Mouse (Mus musculus) CD4-positive helper T cell, adult 2 months (primary cell): ENCODE measurements around the gene Cpa4.
A peak's percentile ranks its signal among the peaks of the same experiment; 100 is the strongest.

Experiments used
- DNase-seq: peaks from one replicate; pipeline ENCODE4 v3.0.0-alpha.2; 2012; ENCODE audit warnings: low read depth, missing footprints, low spot score

Cpa4 gene

GRCm38 (mm10) chr6:30591851-30592404 lies 23.8 kb downstream of the Cpa4 start:
- peak; percentile 57 for DNase-seq

GRCm38 (mm10) chr6:30592417-30592974 lies 24.3 kb downstream of the Cpa4 start:
- DNase-seq, result no peak

GRCm38 (mm10) chr6:30594364-30594763 lies 26.2 kb downstream of the Cpa4 start:
- DNase-seq, result no peak

- no peak for DNase-seq
Measured at GRCm38 (mm10) chr6:30596230-30596898, 28.2 kb downstream of the Cpa4 start.

- no peak for DNase-seq
Measured at GRCm38 (mm10) chr6:30600033-30600432, 31.9 kb downstream of the Cpa4 start.

GRCm38 (mm10) chr6:30600995-30601394 lies 32.8 kb downstream of the Cpa4 start:
- no peak for DNase-seq

GRCm38 (mm10) chr6:30604342-30604867 lies 36.2 kb downstream of the Cpa4 start:
- no peak for DNase-seq

- DNase-seq, result no peak
Measured at GRCm38 (mm10) chr6:30605111-30605510, 36.9 kb downstream of the Cpa4 start.

GRCm38 (mm10) chr6:30605672-30606071 lies 37.5 kb downstream of the Cpa4 start:
- no peak for DNase-seq

- DNase-seq, result no peak
Measured at GRCm38 (mm10) chr6:30610710-30611109, 42.5 kb downstream of the Cpa4 start, which contains the start of gene Cpa5. Gene Cpa5 (plus strand): TSS chr6:30611010.

- no peak for DNase-seq
Measured at GRCm38 (mm10) chr6:30611212-30611611, 43.0 kb downstream of the Cpa4 start.

- no peak for DNase-seq
Measured at GRCm38 (mm10) chr6:30614251-30614650, 46.1 kb downstream of the Cpa4 start.

- no peak for DNase-seq
Measured at GRCm38 (mm10) chr6:30615741-30616140, 47.6 kb downstream of the Cpa4 start.

GRCm38 (mm10) chr6:30616491-30616941 lies 48.3 kb downstream of the Cpa4 start:
- DNase-seq, result no peak

GRCm38 (mm10) chr6:30617020-30617958 lies 49.1 kb downstream of the Cpa4 start:
- peak; percentile 32 for DNase-seq

GRCm38 (mm10) chr6:30617959-30618590 lies 49.9 kb downstream of the Cpa4 start:
- peak; percentile 27 for DNase-seq

GRCm38 (mm10) chr6:30618735-30619134 lies 50.6 kb downstream of the Cpa4 start:
- no peak for DNase-seq

GRCm38 (mm10) chr6:30619606-30620005 lies 51.4 kb downstream of the Cpa4 start:
- DNase-seq, result no peak

- no peak for DNase-seq
Measured at GRCm38 (mm10) chr6:30620591-30620990, 52.4 kb downstream of the Cpa4 start.

- DNase-seq, result no peak
Measured at GRCm38 (mm10) chr6:30620994-30621393, 52.8 kb downstream of the Cpa4 start.

- no peak for DNase-seq
Measured at GRCm38 (mm10) chr6:30621986-30622389, 53.8 kb downstream of the Cpa4 start.
